Mouse (Mus musculus) liver, adult 2 months (tissue): Measurements from ENCODE around the gene Prkce. TPM values are rescaled to one million over a fixed set of nuclear protein-coding genes. Genes with fewer than 3 reads are reported as not detected.

Experiments
- DNase-seq: peaks from one replicate; pipeline ENCODE4 v3.0.0-alpha.2; 2011; ENCODE audit warnings: low read depth, low spot score; ENCODE audit errors: extremely low read depth
- H3K27ac ChIP-seq: fragments of 200-500 bp; replicated peaks from 2 replicates; pipeline ENCODE4 v1.5.1; 2012; ENCODE audit warnings: low read depth, mild to moderate bottlenecking, control low read depth, inconsistent platforms, low read length; ENCODE audit not compliant: insufficient read depth
- H3K27me3 ChIP-seq: fragments of 200-500 bp; 2 replicates; pipeline ENCODE4 v1.6.1; 2012; ENCODE audit warnings: mild to moderate bottlenecking, moderate library complexity, low read length, inconsistent platforms; ENCODE audit not compliant: control insufficient read depth, insufficient read depth
- H3K36me3 ChIP-seq: fragments of 200-500 bp; 2 replicates; pipeline ENCODE4 v1.6.1; 2012; ENCODE audit warnings: low read length, inconsistent platforms; ENCODE audit not compliant: control insufficient read depth, insufficient read depth
- H3K4me1 ChIP-seq: fragments of 200-500 bp; 2 replicates; pipeline ENCODE4 v1.6.1; 2011; ENCODE audit warnings: low read length; ENCODE audit not compliant: control insufficient read depth, insufficient read depth
- H3K4me3 ChIP-seq: fragments of 200-500 bp; 2 replicates; pipeline ENCODE4 v1.5.1; 2011; ENCODE audit warnings: low read depth, mild to moderate bottlenecking, control low read depth, low read length, moderate library complexity; ENCODE audit not compliant: insufficient read depth
- H3K79me2 ChIP-seq: fragments of 200-500 bp; 2 replicates; pipeline ENCODE4 v1.6.1; 2012; ENCODE audit warnings: inconsistent platforms, mild to moderate bottlenecking, low read length, moderate library complexity; ENCODE audit not compliant: control insufficient read depth, insufficient read depth
- H3K9ac ChIP-seq: fragments of 200-500 bp; 2 replicates; pipeline ENCODE4 v1.6.1; 2012; ENCODE audit warnings: low read depth, mild to moderate bottlenecking, control low read depth, inconsistent platforms, low read length
- CTCF ChIP-seq: fragments of 200-500 bp; IDR thresholded peaks from 2 replicates; pipeline ENCODE4 v1.5.1; 2011; ENCODE audit warnings: low read depth, low read length, control low read depth
- POLR2A ChIP-seq: fragments of 200-500 bp; IDR thresholded peaks from 2 replicates; pipeline ENCODE4 v1.6.1; 2011; ENCODE audit warnings: low read length, control low read depth; ENCODE audit not compliant: insufficient read depth; ENCODE audit errors: extremely low read depth
- WGBS: fragments of 180-500 bp; shearing (Covaris S2); methylation state at CpG from one replicate; pipeline ENCODE4 v1.1.7; 2018; 5-methylcytosine and 5-hydroxymethylcytosine counted together
- polyA plus RNA-seq: library from polyadenylated mRNA; depleted of rRNA; stranded (reverse); fragments of >200 nt; gene quantifications from 2 replicates; pipeline ENCODE4 v1.2.3, GENCODE M21; 2012
- total RNA-seq: library from RNA; depleted of rRNA; stranded (reverse); fragments of >200 nt; gene quantifications from 2 replicates; pipeline ENCODE4 v1.2.3, GENCODE M21; 2014

Gene Prkce
- total and polyA plus RNA-seq, 2 experiments, result 2.0 to 6.4 TPM

DNA sequence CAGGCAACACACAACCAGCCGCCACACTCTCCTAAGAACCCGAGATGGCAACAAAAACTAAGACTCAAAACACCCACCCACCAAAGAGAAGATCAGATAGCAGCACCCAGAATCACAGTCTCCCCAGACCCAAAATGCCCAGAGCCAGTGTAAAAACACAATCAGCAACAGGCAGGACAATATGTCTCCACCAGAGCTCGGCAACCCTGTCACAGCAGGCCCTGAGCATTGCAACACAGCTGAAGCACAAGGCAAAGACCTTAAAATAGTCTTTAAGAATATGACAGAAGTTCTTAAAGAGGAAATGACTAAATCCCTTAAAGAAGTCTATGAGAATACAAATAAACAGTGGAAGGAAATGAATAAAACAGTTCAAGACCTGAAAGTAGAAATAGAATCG is 495.9 kb downstream of the Prkce start:
- Histone ChIP-seq H3K9ac (no peak overlapping the region), H3K36me3 (no peaks in the 10 kb centered on the region), H3K27me3 (no peaks in the 10 kb centered on the region), H3K4me3 (no peak overlapping the region), H3K4me1 (no peaks in the 10 kb centered on the region), H3K27ac (peak overlapping the region; percentile 52), H3K79me2 (no peaks in the 10 kb centered on the region)
- 81% methylated on average over 4 of the region's 4 CpGs for WGBS
- TF ChIP-seq POLR2A, result no peak
- no peak for TF ChIP-seq CTCF
- DNase-seq, result peak; percentile 9

DNA sequence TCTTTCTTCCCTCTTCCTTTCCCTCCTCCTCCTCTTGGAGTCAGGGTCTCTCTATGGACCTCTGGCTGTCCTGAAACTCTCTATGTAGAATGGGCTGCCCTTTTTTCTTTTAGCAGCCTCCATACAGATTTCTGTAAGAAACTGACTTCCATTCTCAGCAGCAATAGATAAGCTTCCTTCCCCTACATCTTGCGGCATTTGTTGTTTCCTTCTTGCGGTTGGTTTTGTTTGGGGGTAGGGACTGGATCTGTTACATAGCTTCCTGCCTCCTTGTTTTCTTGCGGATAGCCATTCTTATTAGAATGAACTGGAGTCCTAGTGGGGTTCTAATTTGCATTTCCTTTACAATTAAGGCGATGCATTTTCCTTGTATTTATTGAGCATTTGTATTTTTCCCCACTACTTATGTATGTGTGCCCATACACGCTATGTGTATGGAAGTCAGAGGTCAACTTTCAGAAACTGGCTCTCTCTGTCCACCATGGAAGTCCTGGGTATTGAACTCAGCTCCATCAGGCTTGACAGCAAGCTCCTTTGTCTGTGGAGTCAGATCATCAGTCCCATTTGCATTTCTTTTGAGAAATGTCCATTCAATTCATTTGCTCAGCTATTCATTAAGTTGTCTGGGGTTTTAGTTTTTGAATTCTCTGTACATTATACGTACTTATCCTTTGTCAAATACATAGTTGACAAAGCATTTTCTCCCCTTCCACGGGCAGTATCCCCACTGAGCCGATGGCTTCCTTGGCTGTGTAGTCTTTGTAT is 500.4 kb downstream of the Prkce start:
- no peaks in the 10 kb centered on the region for H3K79me2 ChIP-seq
- no peak overlapping the region for H3K9ac ChIP-seq
- no peaks in the 10 kb centered on the region for H3K36me3 ChIP-seq
- 82% methylated on average over 8 of the region's 8 CpGs for WGBS
- H3K27me3 ChIP-seq, result no peaks in the 10 kb centered on the region
- 0 out of 2 replicates have a peak overlapping the region, but pooled peaks have one; percentile 12 for H3K27ac ChIP-seq
- TF ChIP-seq CTCF, result no peak
- no peak for TF ChIP-seq POLR2A
- no peak for DNase-seq
- no peaks in the 10 kb centered on the region for H3K4me1 ChIP-seq
- no peak overlapping the region for H3K4me3 ChIP-seq

DNA sequence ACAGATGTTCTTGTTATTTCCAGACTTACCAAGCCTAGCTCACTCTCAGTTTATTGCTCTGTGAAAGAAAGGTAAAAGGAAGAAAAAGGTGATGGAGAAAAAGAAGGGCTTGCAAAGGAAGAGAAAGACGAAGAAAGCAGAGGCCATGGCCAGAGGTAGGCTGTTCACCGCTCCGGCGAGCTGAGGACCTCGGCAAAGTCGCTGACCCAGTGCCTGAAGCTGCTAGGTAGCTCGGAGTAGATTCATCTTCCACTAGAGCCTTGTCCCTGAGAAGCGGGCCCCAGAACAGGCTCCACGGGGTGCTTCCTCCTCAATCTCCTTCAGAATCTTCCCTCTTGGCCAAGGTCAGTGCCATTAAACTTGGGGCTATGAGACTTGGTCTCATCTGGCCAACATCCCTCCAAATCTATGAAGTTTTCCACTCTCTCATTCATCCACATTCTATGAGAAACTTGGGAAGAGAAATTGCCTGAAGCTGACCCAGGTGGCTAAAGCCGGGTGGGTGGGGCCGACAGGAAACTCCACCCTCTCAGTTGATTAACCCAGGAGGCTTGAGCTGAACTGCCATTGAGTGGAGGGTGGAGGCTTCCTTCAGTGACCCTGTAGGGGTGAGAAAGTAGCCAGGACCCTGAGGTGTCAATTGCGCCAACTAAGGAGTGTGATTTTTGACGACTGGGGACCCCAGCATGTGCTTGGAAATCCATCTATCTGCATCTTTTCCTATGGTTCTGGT is 502.2 kb downstream of the Prkce start:
- no peaks in the 10 kb centered on the region for H3K27me3 ChIP-seq
- 86% methylated on average over 13 of the region's 13 CpGs for WGBS
- no peaks in the 10 kb centered on the region for H3K36me3 ChIP-seq
- DNase-seq, result no peak
- H3K4me1 ChIP-seq, result no peaks in the 10 kb centered on the region
- TF ChIP-seq POLR2A, result no peak
- TF ChIP-seq CTCF, result no peak
- no peaks in the 10 kb centered on the region for H3K79me2 ChIP-seq
- no peak overlapping the region for H3K9ac ChIP-seq
- H3K4me3 ChIP-seq, result no peak overlapping the region
- H3K27ac ChIP-seq, result no peak overlapping the region

- H3K27ac ChIP-seq, result no peak overlapping the region
- no peaks in the 10 kb centered on the region for H3K27me3 ChIP-seq
- TF ChIP-seq POLR2A, result no peak
- no peak for TF ChIP-seq CTCF
- no peaks in the 10 kb centered on the region for H3K36me3 ChIP-seq
- no peaks in the 10 kb centered on the region for H3K4me1 ChIP-seq
- WGBS, result 51% methylated on average over 7 of the region's 7 CpGs
- no peaks in the 10 kb centered on the region for H3K79me2 ChIP-seq
- no peak overlapping the region for H3K4me3 ChIP-seq
- no peak overlapping the region for H3K9ac ChIP-seq
- DNase-seq, result no peak
Measured at GRCm38 (mm10) chr17:86670731-86671130, 503.1 kb downstream of the Prkce start.

DNA sequence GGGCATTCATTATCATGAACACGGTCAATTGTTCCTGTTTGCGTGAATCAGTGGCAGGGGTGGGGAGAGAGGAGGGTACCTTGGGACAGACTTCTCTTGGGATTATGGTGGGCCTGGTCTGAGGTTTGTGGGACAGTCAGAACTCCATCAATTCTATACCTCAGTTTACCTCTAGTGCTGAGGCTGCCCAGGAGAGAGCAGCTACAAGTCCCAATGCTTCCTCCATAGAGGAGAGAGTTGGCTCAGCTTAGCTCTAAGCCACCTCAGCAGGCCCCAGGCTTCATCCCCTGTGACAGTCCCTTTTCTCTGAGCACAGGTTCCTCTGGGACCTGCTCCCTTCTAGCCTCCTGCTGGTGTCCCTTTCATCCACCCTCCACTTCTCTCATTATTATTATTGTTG is 507.4 kb downstream of the Prkce start:
- no peak overlapping the region for H3K4me3 ChIP-seq
- TF ChIP-seq POLR2A (no peak), CTCF (no peak)
- H3K4me1 ChIP-seq, result no peaks in the 10 kb centered on the region
- no peak for DNase-seq
- H3K27ac ChIP-seq, result no peak overlapping the region
- no peaks in the 10 kb centered on the region for H3K27me3 ChIP-seq
- no peaks in the 10 kb centered on the region for H3K79me2 ChIP-seq
- no peak overlapping the region for H3K9ac ChIP-seq
- 88% methylated on average over 2 of the region's 2 CpGs for WGBS
- H3K36me3 ChIP-seq, result no peaks in the 10 kb centered on the region

DNA sequence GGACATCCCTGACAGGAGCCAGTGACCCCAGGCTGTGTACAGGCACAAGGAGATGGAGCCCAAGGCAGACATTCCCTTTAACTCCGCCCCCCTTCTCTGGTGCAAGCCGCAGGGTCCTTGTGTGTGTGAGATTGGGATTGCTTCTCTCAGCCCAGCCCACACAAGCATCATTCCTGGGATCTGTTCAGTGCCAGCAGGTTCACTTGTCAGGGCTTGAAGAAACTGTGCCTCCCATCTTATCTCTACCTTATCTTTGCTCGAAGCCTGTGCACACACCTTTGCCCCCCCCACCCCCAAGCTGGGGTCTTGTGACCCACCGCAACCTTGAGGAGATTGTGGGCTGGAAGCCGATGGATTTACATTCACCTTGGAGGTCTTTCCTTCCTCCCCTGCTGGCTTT is 508.8 kb downstream of the Prkce start:
- Histone ChIP-seq H3K4me3 (no peak overlapping the region), H3K27me3 (no peaks in the 10 kb centered on the region), H3K4me1 (no peaks in the 10 kb centered on the region), H3K79me2 (no peaks in the 10 kb centered on the region), H3K27ac (no peak overlapping the region), H3K36me3 (no peaks in the 10 kb centered on the region), H3K9ac (no peak overlapping the region)
- 77% methylated on average over 5 of the region's 5 CpGs for WGBS
- no peak for TF ChIP-seq CTCF
- no peak for DNase-seq
